Mouse (Mus musculus): Measurements from ENCODE around the gene Olfr1221. TPM values are rescaled to one million over a fixed set of nuclear protein-coding genes. Genes with fewer than 3 reads are reported as not detected.
"Not testable (repeated sequence)": the region's sequence is repeated elsewhere in the genome, so short reads cannot be mapped to it uniquely, and the experiment has no call there.

Olfr1221 gene
- not detected in 2 replicates for polyA plus RNA-seq (2014; fragmentation: Nextera tagmentation; extraction: Ambion mirVana)

DNA sequence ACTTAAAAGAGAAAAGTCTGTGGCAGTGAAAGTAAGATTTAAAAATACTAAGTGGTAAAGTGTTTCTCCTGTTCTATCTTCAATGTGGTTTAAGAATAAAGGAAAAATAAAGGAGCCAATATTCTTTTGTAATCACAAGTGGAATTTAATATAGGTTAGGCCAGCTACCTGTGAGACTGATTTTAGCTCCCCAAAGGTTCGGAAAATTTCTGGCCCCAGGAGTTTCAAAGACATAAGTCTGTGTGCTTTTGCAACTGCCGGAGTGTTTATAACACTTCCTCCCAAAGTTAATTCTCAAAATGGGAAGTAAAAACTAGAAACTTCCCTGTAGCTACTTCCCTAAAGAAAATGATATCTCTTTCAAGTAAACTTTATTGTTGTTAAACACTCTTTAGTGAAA, at the start of gene Olfr1221:
Gene Olfr1221 (minus strand): TSS at position 101 of the 400 bp plus-strand sequence.
- Histone ChIP-seq H3K27ac (ENCODE audit: low read depth) (no peak within 1 kb of the TSS), H3K9ac (ENCODE audit: low read length) (no peak within 1 kb of the TSS), H3K4me3 (ENCODE audit: low read depth, low read length) (no peak within 1 kb of the TSS), H3K36me3 (ENCODE audit: control insufficient read depth, insufficient read depth, low read length) (no peaks in the 10 kb centered on the region), H3K27me3 (replicated peaks; ENCODE audit: control insufficient read depth, insufficient read depth, low read length) (no peaks in the 10 kb centered on the region), H3K4me1 (replicated peaks; ENCODE audit: control insufficient read depth, insufficient read depth, low read length) (no peaks in the 10 kb centered on the region), H3K4me2 (ENCODE audit: low read length) (no peak within 1 kb of the TSS), H3K9me3 (ENCODE audit: control insufficient read depth, low read length) (no peaks in the 10 kb centered on the region)
- ATAC-seq (replicated peaks; ENCODE audit: low FRiP score, low TSS enrichment, low read depth): no peak
- WGBS: 72% methylated on average over 2 of the region's 2 CpGs
- no peak for DNase-seq (ENCODE audit: low spot score)

- not testable (repeated sequence) for H3K36me3 ChIP-seq (ENCODE audit: control insufficient read depth, insufficient read depth, low read length); H3K9ac ChIP-seq (ENCODE audit: low read length); H3K27ac ChIP-seq (ENCODE audit: low read depth); H3K4me1 ChIP-seq (replicated peaks; ENCODE audit: control insufficient read depth, insufficient read depth, low read length); ATAC-seq (replicated peaks; ENCODE audit: low FRiP score, low TSS enrichment, low read depth); DNase-seq (ENCODE audit: low spot score); H3K4me2 ChIP-seq (ENCODE audit: low read length); H3K4me3 ChIP-seq (ENCODE audit: low read depth, low read length); H3K27me3 ChIP-seq (replicated peaks; ENCODE audit: control insufficient read depth, insufficient read depth, low read length); H3K9me3 ChIP-seq (ENCODE audit: control insufficient read depth, low read length)
- 96% methylated on average over 4 of the region's 4 CpGs for WGBS
Observed at GRCm38 (mm10) chr2:89164711-89165110, 47.6 kb upstream of the Olfr1221 start.

DNA sequence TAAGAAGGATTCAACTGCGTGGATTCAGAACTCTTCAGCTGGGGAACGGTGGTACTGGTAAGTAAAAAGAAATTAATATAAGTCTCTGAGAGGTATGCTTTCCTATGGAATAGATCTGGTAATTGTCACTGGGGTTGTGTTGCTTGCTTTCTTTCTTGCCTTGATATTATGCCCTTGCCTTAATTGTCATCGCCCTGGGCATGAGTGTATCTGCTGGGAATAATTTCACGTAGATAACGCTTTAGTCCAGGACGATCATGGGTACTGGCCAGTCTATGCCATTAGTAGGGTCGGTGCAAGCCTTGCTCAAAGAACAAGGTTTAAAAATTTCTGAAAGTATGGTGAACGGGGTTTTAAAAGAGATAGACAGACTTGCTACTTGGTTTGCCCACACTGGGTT, 46.9 kb upstream of the Olfr1221 start, which contains the start of gene Olfr1224-ps1:
Gene Olfr1224-ps1 (minus strand): TSS at position 101 of the 400 bp plus-strand sequence.
- H3K4me3 ChIP-seq (ENCODE audit: low read depth, low read length); DNase-seq (ENCODE audit: low spot score); H3K27me3 ChIP-seq (replicated peaks; ENCODE audit: control insufficient read depth, insufficient read depth, low read length); H3K9me3 ChIP-seq (ENCODE audit: control insufficient read depth, low read length); ATAC-seq (replicated peaks; ENCODE audit: low FRiP score, low TSS enrichment, low read depth); H3K9ac ChIP-seq (ENCODE audit: low read length); H3K27ac ChIP-seq (ENCODE audit: low read depth); H3K4me1 ChIP-seq (replicated peaks; ENCODE audit: control insufficient read depth, insufficient read depth, low read length); H3K36me3 ChIP-seq (ENCODE audit: control insufficient read depth, insufficient read depth, low read length); H3K4me2 ChIP-seq (ENCODE audit: low read length): not testable (repeated sequence)
- WGBS: 94% methylated on average over 8 of the region's 8 CpGs

- ATAC-seq (replicated peaks; ENCODE audit: low FRiP score, low TSS enrichment, low read depth) (no peak), DNase-seq (ENCODE audit: low spot score) (no peak)
- WGBS: 77% methylated on average over 1 of the region's 1 CpGs
- Histone ChIP-seq H3K9me3 (ENCODE audit: control insufficient read depth, low read length) (no peaks in the 10 kb centered on the region), H3K4me1 (replicated peaks; ENCODE audit: control insufficient read depth, insufficient read depth, low read length) (no peaks in the 10 kb centered on the region), H3K36me3 (ENCODE audit: control insufficient read depth, insufficient read depth, low read length) (no peaks in the 10 kb centered on the region), H3K27ac (ENCODE audit: low read depth) (no peak within 1 kb of the TSS), H3K27me3 (replicated peaks; ENCODE audit: control insufficient read depth, insufficient read depth, low read length) (no peaks in the 10 kb centered on the region), H3K4me3 (ENCODE audit: low read depth, low read length) (no peak within 1 kb of the TSS), H3K9ac (ENCODE audit: low read length) (no peak within 1 kb of the TSS), H3K4me2 (ENCODE audit: low read length) (no peak within 1 kb of the TSS)
Observed at GRCm38 (mm10) chr2:89151460-89151859, 34.4 kb upstream of the Olfr1221 start, which contains the start of gene Olfr1223. Gene Olfr1223 (minus strand): TSS chr2:89151560.

DNA sequence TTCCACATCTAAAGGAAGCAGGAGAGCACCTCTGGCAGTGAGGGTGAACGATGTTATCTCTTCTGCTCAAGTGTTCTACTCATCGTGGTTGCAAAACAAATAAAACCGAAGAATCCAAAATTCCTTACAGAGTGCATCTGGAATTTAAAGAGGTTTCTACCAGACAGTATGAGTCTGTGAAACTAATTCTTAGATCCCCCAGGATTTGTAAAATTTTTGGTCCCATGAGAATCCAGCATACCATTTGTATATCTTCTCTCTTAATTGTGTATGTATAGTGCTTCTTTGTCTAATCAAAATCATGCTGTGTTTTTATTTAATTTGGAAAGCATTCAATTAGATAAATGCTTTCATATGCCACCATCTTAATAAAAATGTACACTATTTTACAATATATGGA, 15.9 kb upstream of the Olfr1221 start, which contains the start of gene Olfr1222:
Gene Olfr1222 (minus strand): TSS at position 101 of the 400 bp plus-strand sequence.
- no peak within 1 kb of the TSS for H3K9ac ChIP-seq (ENCODE audit: low read length)
- DNase-seq (ENCODE audit: low spot score) (no peak), ATAC-seq (replicated peaks; ENCODE audit: low FRiP score, low TSS enrichment, low read depth) (no peak)
- no peak within 1 kb of the TSS for H3K4me3 ChIP-seq (ENCODE audit: low read depth, low read length)
- H3K27ac ChIP-seq (ENCODE audit: low read depth): no peak within 1 kb of the TSS
- H3K4me1 ChIP-seq (replicated peaks; ENCODE audit: control insufficient read depth, insufficient read depth, low read length): no peaks in the 10 kb centered on the region
- no peak within 1 kb of the TSS for H3K4me2 ChIP-seq (ENCODE audit: low read length)
- H3K9me3 ChIP-seq (ENCODE audit: control insufficient read depth, low read length): no peaks in the 10 kb centered on the region
- no peaks in the 10 kb centered on the region for H3K27me3 ChIP-seq (replicated peaks; ENCODE audit: control insufficient read depth, insufficient read depth, low read length)
- no peaks in the 10 kb centered on the region for H3K36me3 ChIP-seq (ENCODE audit: control insufficient read depth, insufficient read depth, low read length)
- WGBS: 57% methylated on average over 3 of the region's 3 CpGs

DNA sequence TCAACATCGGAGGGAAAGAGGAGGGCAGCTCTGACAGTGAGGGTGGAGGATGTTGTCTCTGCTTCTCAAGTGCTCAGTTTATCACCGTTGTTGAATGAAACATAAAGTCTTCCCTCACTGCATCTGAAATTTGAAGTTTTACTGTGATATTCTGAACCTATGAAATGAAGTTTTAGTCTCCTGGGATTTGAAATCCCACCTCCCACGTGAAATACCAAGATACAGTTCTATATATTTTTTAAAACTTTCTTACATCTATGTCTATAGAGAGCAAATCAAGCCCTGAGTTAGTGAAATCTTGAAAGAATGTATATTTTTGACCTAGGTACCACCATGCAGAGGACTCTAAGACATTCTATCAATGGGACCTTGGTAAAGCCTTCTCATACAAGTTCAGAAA, 10.3 kb downstream of the Olfr1221 start, which contains the start of gene Olfr1220:
Gene Olfr1220 (minus strand): TSS at position 101 of the 400 bp plus-strand sequence.
- Histone ChIP-seq H3K4me3 (ENCODE audit: low read depth, low read length) (no peak within 1 kb of the TSS), H3K27me3 (replicated peaks; ENCODE audit: control insufficient read depth, insufficient read depth, low read length) (no peaks in the 10 kb centered on the region), H3K27ac (ENCODE audit: low read depth) (no peak within 1 kb of the TSS), H3K4me2 (ENCODE audit: low read length) (no peak within 1 kb of the TSS), H3K9ac (ENCODE audit: low read length) (no peak within 1 kb of the TSS), H3K36me3 (ENCODE audit: control insufficient read depth, insufficient read depth, low read length) (no peaks in the 10 kb centered on the region), H3K9me3 (ENCODE audit: control insufficient read depth, low read length) (no peaks in the 10 kb centered on the region), H3K4me1 (replicated peaks; ENCODE audit: control insufficient read depth, insufficient read depth, low read length) (no peaks in the 10 kb centered on the region)
- 68% methylated on average over 3 of the region's 3 CpGs for WGBS
- DNase-seq (ENCODE audit: low spot score) (no peak), ATAC-seq (replicated peaks; ENCODE audit: low FRiP score, low TSS enrichment, low read depth) (no peak)

- DNase-seq (ENCODE audit: low spot score) (no peak), ATAC-seq (replicated peaks; ENCODE audit: low FRiP score, low TSS enrichment, low read depth) (no peak)
- Histone ChIP-seq H3K4me2 (ENCODE audit: low read length) (no peak overlapping the region), H3K4me3 (ENCODE audit: low read depth, low read length) (no peak overlapping the region), H3K4me1 (replicated peaks; ENCODE audit: control insufficient read depth, insufficient read depth, low read length) (no peaks in the 10 kb centered on the region), H3K27ac (ENCODE audit: low read depth) (no peak overlapping the region), H3K36me3 (ENCODE audit: control insufficient read depth, insufficient read depth, low read length) (no peaks in the 10 kb centered on the region), H3K9ac (ENCODE audit: low read length) (no peak overlapping the region), H3K9me3 (ENCODE audit: control insufficient read depth, low read length) (no peaks in the 10 kb centered on the region), H3K27me3 (replicated peaks; ENCODE audit: control insufficient read depth, insufficient read depth, low read length) (no peaks in the 10 kb centered on the region)
Observed at GRCm38 (mm10) chr2:89105651-89106050, 11.4 kb downstream of the Olfr1221 start.

GRCm38 (mm10) chr2:89093848-89094247, 23.2 kb downstream of the Olfr1221 start:
- no peak overlapping the region for H3K4me3 ChIP-seq (ENCODE audit: low read depth, low read length)

GRCm38 (mm10) chr2:89083413-89083812, 33.7 kb downstream of the Olfr1221 start, which contains the start of gene Olfr1219:
Gene Olfr1219 (minus strand): TSS chr2:89083513.
- ATAC-seq (replicated peaks; ENCODE audit: low FRiP score, low TSS enrichment, low read depth) (no peak), DNase-seq (ENCODE audit: low spot score) (no peak)
- Histone ChIP-seq H3K9me3 (ENCODE audit: control insufficient read depth, low read length) (no peaks in the 10 kb centered on the region), H3K9ac (ENCODE audit: low read length) (no peak within 1 kb of the TSS), H3K4me2 (ENCODE audit: low read length) (no peak within 1 kb of the TSS), H3K27ac (ENCODE audit: low read depth) (no peak within 1 kb of the TSS), H3K4me1 (replicated peaks; ENCODE audit: control insufficient read depth, insufficient read depth, low read length) (no peaks in the 10 kb centered on the region), H3K27me3 (replicated peaks; ENCODE audit: control insufficient read depth, insufficient read depth, low read length) (no peaks in the 10 kb centered on the region), H3K4me3 (ENCODE audit: low read depth, low read length) (no peak within 1 kb of the TSS), H3K36me3 (ENCODE audit: control insufficient read depth, insufficient read depth, low read length) (no peaks in the 10 kb centered on the region)
- WGBS: 68% methylated on average over 1 of the region's 1 CpGs

More at GRCm38 (mm10) chr2:89093848-89094247, 23.2 kb downstream of the Olfr1221 start:
- Histone ChIP-seq H3K27me3 (replicated peaks; ENCODE audit: control insufficient read depth, insufficient read depth, low read length) (no peaks in the 10 kb centered on the region), H3K4me1 (replicated peaks; ENCODE audit: control insufficient read depth, insufficient read depth, low read length) (no peaks in the 10 kb centered on the region), H3K4me2 (ENCODE audit: low read length) (no peak overlapping the region), H3K9me3 (ENCODE audit: control insufficient read depth, low read length) (no peaks in the 10 kb centered on the region), H3K36me3 (ENCODE audit: control insufficient read depth, insufficient read depth, low read length) (no peaks in the 10 kb centered on the region), H3K27ac (ENCODE audit: low read depth) (no peak overlapping the region), H3K9ac (ENCODE audit: low read length) (no peak overlapping the region)
- WGBS: 95% methylated on average over 1 of the region's 1 CpGs
- no peak for DNase-seq (ENCODE audit: low spot score)
- ATAC-seq (replicated peaks; ENCODE audit: low FRiP score, low TSS enrichment, low read depth): no peak

All from intestine, embryonic 14.5 days (tissue).